8 mouse cellular contexts compared by ENCODE assay signal in the genomic region with DNA sequence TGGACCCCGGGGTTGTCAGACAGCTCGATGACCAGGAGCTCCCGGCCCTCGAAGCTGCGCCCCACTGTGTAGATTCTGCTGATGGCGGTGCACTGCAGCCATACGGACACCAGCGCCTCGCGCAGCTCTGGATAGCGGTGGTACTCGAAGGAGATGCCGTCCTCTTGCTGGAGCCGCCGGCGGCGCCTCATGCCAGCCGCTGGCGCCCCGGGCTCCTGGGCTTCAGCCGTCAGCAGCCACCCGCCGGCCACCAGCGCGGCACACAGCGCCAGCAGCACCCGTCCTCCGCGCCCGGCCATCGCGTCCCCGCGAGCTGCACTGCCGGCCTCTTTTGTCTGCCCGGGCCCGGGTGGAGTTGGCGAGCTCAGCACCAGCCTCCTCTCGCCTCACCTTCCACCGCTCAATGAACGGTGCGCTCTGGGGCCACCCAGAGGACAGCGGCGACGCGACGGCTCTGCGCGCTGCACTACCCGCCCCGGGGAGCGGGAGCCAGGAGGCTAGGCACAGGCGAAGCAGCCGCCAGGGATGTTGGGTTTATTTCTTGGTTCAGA. TPM values are rescaled to one million over a fixed set of nuclear protein-coding genes. Genes with fewer than 3 reads are reported as not detected.
DNase-seq lines count a peak whose midpoint lies in the region; ATAC-seq lines count a peak whose summit lies in the region.

A gene (minus strand): TSS at position 404 of the 551 bp plus-strand sequence.

- intact Hi-C loops in left cerebral cortex, postnatal 10 days (cut with DNase I): loop anchor here (2.0 kb wide), 1 partner anchor 74 kb away; no protein-coding TSS in a partner anchor

- H3K27me3 ChIP-seq in embryonic facial prominence, embryonic 10.5 days (replicated peaks; ENCODE audit: low read depth, poor library complexity, severe bottlenecking): peaks cover 19% of the 10 kb centered on the region
- H3K27me3 ChIP-seq in intestine, embryonic 16.5 days (replicated peaks; ENCODE audit: control insufficient read depth, insufficient read depth, low read length): no peaks in the 10 kb centered on the region
- peaks cover 37% of the 10 kb centered on the region for H3K27me3 ChIP-seq in megakaryocyte, embryonic 14.5 days (replicated peaks)

- no peaks in the 10 kb centered on the region for H3K9me3 ChIP-seq in embryonic facial prominence, embryonic 10.5 days
- no peaks in the 10 kb centered on the region for H3K9me3 ChIP-seq in intestine, embryonic 16.5 days (ENCODE audit: control insufficient read depth, low read length)
- no peaks in the 10 kb centered on the region for H3K9me3 ChIP-seq in megakaryocyte, embryonic 14.5 days

- H3K9ac ChIP-seq in intestine, embryonic 16.5 days (ENCODE audit: low read depth, low read length): peak within 1 kb of the TSS; percentile 77

- H3K4me2 ChIP-seq in intestine, embryonic 16.5 days (ENCODE audit: low read depth, low read length): peak within 1 kb of the TSS; percentile 96

- peak; percentile 92 for ATAC-seq in granulocyte monocyte progenitor cell, adult 5-6 weeks (replicated peaks; ENCODE audit: poor library complexity, severe bottlenecking)
- ATAC-seq in intestine, embryonic 16.5 days: peak; percentile 100
- no peak for ATAC-seq in monocyte, adult 5-6 weeks (replicated peaks; ENCODE audit: insufficient number of reproducible peaks, low FRiP score, low TSS enrichment, poor library complexity, severe bottlenecking)

- H3K36me3 ChIP-seq in embryonic facial prominence, embryonic 10.5 days (replicated peaks): no peaks in the 10 kb centered on the region
- no peaks in the 10 kb centered on the region for H3K36me3 ChIP-seq in intestine, embryonic 16.5 days (ENCODE audit: control insufficient read depth, insufficient read depth, low read length)
- no peaks in the 10 kb centered on the region for H3K36me3 ChIP-seq in megakaryocyte, embryonic 14.5 days (replicated peaks; ENCODE audit: low read length)

- under 1% methylated on average over 54 of the region's 54 CpGs for WGBS in embryonic facial prominence, embryonic 10.5 days
- under 1% methylated on average over 54 of the region's 54 CpGs for WGBS in intestine, embryonic 16.5 days

- H3K4me1 ChIP-seq in embryonic facial prominence, embryonic 10.5 days: peaks cover 10% of the 10 kb centered on the region
- peaks cover 4% of the 10 kb centered on the region; the same call in 1 of the 2 replicates for H3K4me1 ChIP-seq in intestine, embryonic 16.5 days (ENCODE audit: control insufficient read depth, insufficient read depth, low read length)
- peaks cover 14% of the 10 kb centered on the region for H3K4me1 ChIP-seq in megakaryocyte, embryonic 14.5 days

- peak within 1 kb of the TSS; percentile 94 for H3K27ac ChIP-seq in embryonic facial prominence, embryonic 10.5 days (replicated peaks)
- H3K27ac ChIP-seq in intestine, embryonic 16.5 days (ENCODE audit: low read length): peak within 1 kb of the TSS; percentile 86

- peak; percentile 93 for DNase-seq in adrenal gland, postnatal 14 days
- peak; percentile 91 for DNase-seq in embryonic facial prominence, embryonic 10.5 days (ENCODE audit: low spot score)
- peak; percentile 84 to 90 for DNase-seq in left cerebral cortex, postnatal 10 days (ENCODE audit: extremely low spot score in 1 of 2, low spot score in 2 of 2)
- DNase-seq in right cerebral cortex, postnatal 25 days: peak; percentile 92

- peak within 1 kb of the TSS; percentile 70 for H3K4me3 ChIP-seq in embryonic facial prominence, embryonic 10.5 days
- peak within 1 kb of the TSS; percentile 71 for H3K4me3 ChIP-seq in intestine, embryonic 16.5 days (ENCODE audit: low read length)
- peak within 1 kb of the TSS; percentile 90 for H3K4me3 ChIP-seq in megakaryocyte, embryonic 14.5 days (replicated peaks)

RNA-seq across cellular contexts. Expression of the gene that starts here (rescaled TPM):
- total RNA-seq in adrenal gland, postnatal 14 days (2021): 437 and 476 TPM in 2 replicates
- polyA plus RNA-seq in embryonic facial prominence, embryonic 10.5 days (2016; fragmentation: Nextera tagmentation; extraction: Ambion mirVana): 75.7 and 81.6 TPM in 2 replicates
- total RNA-seq in granulocyte monocyte progenitor cell, adult 5-6 weeks (2014; fragmentation: Nextera tagmentation): not detected in 2 replicates
- not detected in 2 replicates for total RNA-seq in granulocyte monocyte progenitor cell, adult 5-6 weeks (2017)
- polyA plus RNA-seq in intestine, embryonic 16.5 days (2015; fragmentation: Nextera tagmentation; extraction: Ambion mirVana): 149 and 153 TPM in 2 replicates
- 1,000 to 10,000 TPM; 1,698 to 1,832 TPM for total RNA-seq in left cerebral cortex, postnatal 10 days (2021)
- not detected in 2 replicates for polyA plus RNA-seq in megakaryocyte, embryonic 14.5 days (2012; ENCODE audit: insufficient read depth, low replicate concordance)
- total RNA-seq in monocyte, adult 5-6 weeks (2017): 0.19 to 0.57 TPM in 2 of 3 replicates, not detected in the other

Comparison
In these comparisons a context has a peak if more than half of its experiments do, and no peak if none do; other contexts are left out.
1. RNA of the gene that starts here (total RNA-seq): 1,698 to 1,832 TPM in left cerebral cortex, postnatal 10 days and 437 to 476 TPM in adrenal gland, postnatal 14 days; 0.19 to 0.57 TPM in monocyte, adult 5-6 weeks and not detected in granulocyte monocyte progenitor cell, adult 5-6 weeks; every median in the first group is over 100 times any median in the second.
2. RNA of the gene that starts here (polyA plus RNA-seq): 149 to 153 TPM in intestine, embryonic 16.5 days and 75.7 to 81.6 TPM in embryonic facial prominence, embryonic 10.5 days; not detected in megakaryocyte, embryonic 14.5 days; every median in the first group is over 10 times any median in the second.
3. Peak in ATAC-seq in granulocyte monocyte progenitor cell, adult 5-6 weeks; RNA of the gene not detected or under 1 TPM.
4. Peak in every context shown above with its lines, with median percentiles within 50 percentile points of each other: DNase-seq and H3K4me3 ChIP-seq.